Mouse (Mus musculus) stomach, embryonic 15.5 days (tissue): Measurements from ENCODE around the gene Ccl17. TPM values are rescaled to one million over a fixed set of nuclear protein-coding genes. Genes with fewer than 3 reads are reported as not detected.

ENCODE experiments used
- ATAC-seq: fragments of 200-750 bp; cut with Nextera tagmentation; 2 replicates; pipeline ENCODE4 v1.8.0; 2017; ENCODE audit warnings: low read depth, moderate number of reproducible peaks, moderate TSS enrichment; ENCODE audit not compliant: insufficient read depth, low FRiP score
- H3K27ac ChIP-seq: fragments of 300-500 bp; sonication (generic); 2 replicates; pipeline ENCODE4 v1.5.1; 2015; ENCODE audit warnings: mild to moderate bottlenecking, inconsistent platforms
- H3K27me3 ChIP-seq: fragments of 300-500 bp; sonication (generic); replicated peaks from 2 replicates; pipeline ENCODE4 v1.6.1; 2015; ENCODE audit warnings: inconsistent platforms
- H3K36me3 ChIP-seq: fragments of 300-500 bp; sonication (generic); 2 replicates; pipeline ENCODE4 v1.6.1; 2015; ENCODE audit warnings: inconsistent platforms
- H3K4me1 ChIP-seq: fragments of 300-500 bp; sonication (generic); 2 replicates; pipeline ENCODE4 v1.6.1; 2015; ENCODE audit warnings: inconsistent platforms
- H3K4me2 ChIP-seq: fragments of 300-500 bp; sonication (generic); 2 replicates; pipeline ENCODE4 v1.6.1; 2015; ENCODE audit warnings: mild to moderate bottlenecking, inconsistent platforms
- H3K4me3 ChIP-seq: fragments of 300-500 bp; sonication (generic); replicated peaks from 2 replicates; pipeline ENCODE4 v1.5.1; 2015; ENCODE audit warnings: inconsistent platforms
- H3K9ac ChIP-seq: fragments of 300-500 bp; sonication (generic); 2 replicates; pipeline ENCODE4 v1.6.1; 2015; ENCODE audit warnings: inconsistent platforms
- H3K9me3 ChIP-seq: fragments of 300-500 bp; sonication (generic); 2 replicates; pipeline ENCODE4 v1.6.1; 2016; ENCODE audit warnings: inconsistent platforms
- WGBS: fragments of 180-500 bp; shearing (Covaris S2); methylation state at CpG from one replicate; pipeline ENCODE4 v1.1.7; 2015; 5-methylcytosine and 5-hydroxymethylcytosine counted together
- polyA plus RNA-seq: library from polyadenylated mRNA; unstranded; fragments of >200 nt; fragmentation: Nextera tagmentation; extraction: Ambion mirVana; gene quantifications from 2 replicates; pipeline ENCODE4 v1.2.1, GENCODE M21; 2015

Gene Ccl17
- polyA plus RNA-seq, 1 experiment from 2014 or later, result not detected

GRCm38 (mm10) chr8:94794782-94795181, 15.5 kb upstream of the Ccl17 start:
- Histone ChIP-seq H3K9me3 (no peaks in the 10 kb centered on the region), H3K9ac (no peak overlapping the region), H3K27ac (no peak overlapping the region), H3K36me3 (no peaks in the 10 kb centered on the region), H3K27me3 (no peaks in the 10 kb centered on the region), H3K4me1 (no peaks in the 10 kb centered on the region), H3K4me3 (no peak overlapping the region), H3K4me2 (no peak overlapping the region)
- 85% methylated on average over 2 of the region's 2 CpGs for WGBS
- no peak for ATAC-seq

DNA sequence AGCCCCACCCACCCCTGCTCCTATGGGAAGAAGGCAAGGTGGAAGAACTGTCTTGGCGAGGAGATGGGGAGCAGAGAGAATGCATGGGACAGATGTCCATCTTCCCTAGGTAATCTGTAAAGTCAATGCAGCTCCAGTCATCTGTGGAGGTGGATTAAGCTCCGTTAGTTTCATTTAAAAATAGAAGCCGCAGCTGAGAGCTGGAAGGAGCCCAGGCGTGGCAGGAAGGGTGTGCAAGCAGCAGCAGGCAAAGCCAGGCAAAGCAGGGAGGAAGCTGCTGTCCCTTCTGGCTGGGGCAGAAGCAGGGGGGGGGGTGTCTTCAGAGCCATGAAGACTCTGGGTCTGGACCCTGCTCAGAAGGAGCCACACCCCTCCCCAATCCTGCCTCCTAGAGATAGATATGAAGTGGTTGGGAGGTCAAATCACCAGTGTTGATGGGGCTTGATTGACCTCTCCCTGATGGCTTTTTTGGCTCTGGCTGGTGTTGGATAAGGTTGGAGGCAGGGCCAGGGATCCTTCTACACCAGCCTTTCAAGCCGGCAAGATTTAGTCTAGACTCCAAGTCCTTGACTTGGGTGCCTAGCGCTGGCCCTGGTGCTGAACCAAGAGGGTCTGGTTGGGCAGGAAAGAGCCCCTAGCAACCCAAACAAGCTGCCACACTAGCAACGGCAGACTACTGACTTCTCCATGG, 9.8 kb upstream of the Ccl17 start:
- WGBS, result 54% methylated on average over 7 of the region's 7 CpGs

GRCm38 (mm10) chr8:94801293-94802095, 8.8 kb upstream of the Ccl17 start:
- no peak for ATAC-seq
- Histone ChIP-seq H3K36me3 (no peaks in the 10 kb centered on the region), H3K9me3 (no peaks in the 10 kb centered on the region), H3K4me2 (no peak overlapping the region), H3K27me3 (no peaks in the 10 kb centered on the region), H3K27ac (no peak overlapping the region), H3K4me1 (no peaks in the 10 kb centered on the region), H3K4me3 (no peak overlapping the region), H3K9ac (no peak overlapping the region)
- WGBS, result 37% methylated on average over 14 of the region's 14 CpGs

More for the DNA sequence above, 9.8 kb upstream of the Ccl17 start:
- H3K27me3 ChIP-seq, result no peaks in the 10 kb centered on the region
- ATAC-seq, result no peak
- no peak overlapping the region for H3K4me2 ChIP-seq
- H3K4me1 ChIP-seq, result no peaks in the 10 kb centered on the region
- no peak overlapping the region for H3K9ac ChIP-seq
- no peaks in the 10 kb centered on the region for H3K9me3 ChIP-seq
- H3K27ac ChIP-seq, result no peak overlapping the region
- H3K36me3 ChIP-seq, result no peaks in the 10 kb centered on the region
- H3K4me3 ChIP-seq, result no peak overlapping the region

DNA sequence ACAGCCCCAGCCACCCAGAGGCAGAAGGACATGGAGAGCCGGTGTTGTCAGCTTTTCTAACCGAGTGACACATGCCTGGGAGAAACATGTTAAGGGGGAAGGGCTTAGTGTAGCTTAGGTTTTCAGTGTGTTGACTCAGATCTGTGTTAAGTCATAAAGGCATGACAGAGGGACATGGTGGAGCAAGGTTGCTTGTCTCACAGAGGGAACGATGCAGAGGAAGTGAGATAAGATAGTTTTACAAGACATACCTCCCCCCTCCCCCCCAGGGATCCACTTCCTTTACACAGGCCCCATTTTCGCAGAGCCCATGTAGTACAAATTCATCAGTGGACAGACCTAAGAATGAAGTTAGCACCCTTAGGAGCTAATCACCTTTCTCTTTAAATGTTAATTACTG, 7.9 kb upstream of the Ccl17 start:
- H3K36me3 ChIP-seq, result no peaks in the 10 kb centered on the region
- no peak for ATAC-seq
- no peak overlapping the region for H3K4me3 ChIP-seq
- H3K4me2 ChIP-seq, result no peak overlapping the region
- no peaks in the 10 kb centered on the region for H3K27me3 ChIP-seq
- no peaks in the 10 kb centered on the region for H3K4me1 ChIP-seq
- 66% methylated on average over 4 of the region's 4 CpGs for WGBS
- H3K9me3 ChIP-seq, result no peaks in the 10 kb centered on the region
- H3K27ac ChIP-seq, result no peak overlapping the region
- H3K9ac ChIP-seq, result no peak overlapping the region

DNA sequence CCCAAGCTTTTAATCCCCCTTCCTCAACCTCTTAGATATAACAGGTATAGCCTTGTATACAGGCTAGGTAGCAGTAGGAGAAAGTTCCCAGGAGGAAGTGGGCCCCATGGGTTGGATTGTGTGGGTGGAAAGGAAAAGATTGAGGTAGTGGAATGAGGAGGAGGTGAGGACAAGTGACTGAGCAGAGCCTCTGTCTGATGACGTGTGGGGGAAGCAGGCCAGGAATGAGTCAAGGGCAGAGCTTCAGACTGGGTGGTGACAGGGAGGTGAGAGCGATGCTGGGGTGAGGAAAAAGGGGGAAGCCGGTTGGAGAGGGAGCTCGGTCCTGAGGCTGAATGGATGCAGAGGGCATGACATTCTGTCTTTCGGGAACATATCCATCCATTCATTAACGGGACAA, 6.7 kb upstream of the Ccl17 start:
- Histone ChIP-seq H3K4me2 (no peak overlapping the region), H3K9me3 (no peaks in the 10 kb centered on the region), H3K36me3 (no peaks in the 10 kb centered on the region), H3K27ac (no peak overlapping the region), H3K9ac (no peak overlapping the region), H3K27me3 (no peaks in the 10 kb centered on the region), H3K4me1 (no peaks in the 10 kb centered on the region), H3K4me3 (no peak overlapping the region)
- ATAC-seq, result no peak
- WGBS, result 66% methylated on average over 6 of the region's 6 CpGs

- WGBS, result 61% methylated on average over 10 of the region's 10 CpGs
- Histone ChIP-seq H3K4me2 (no peak overlapping the region), H3K9ac (no peak overlapping the region), H3K27me3 (no peaks in the 10 kb centered on the region), H3K36me3 (no peaks in the 10 kb centered on the region), H3K27ac (no peak overlapping the region), H3K9me3 (no peaks in the 10 kb centered on the region), H3K4me1 (no peaks in the 10 kb centered on the region), H3K4me3 (no peak overlapping the region)
- ATAC-seq, result no peak
Measured at GRCm38 (mm10) chr8:94804546-94805340, 5.5 kb upstream of the Ccl17 start.

DNA sequence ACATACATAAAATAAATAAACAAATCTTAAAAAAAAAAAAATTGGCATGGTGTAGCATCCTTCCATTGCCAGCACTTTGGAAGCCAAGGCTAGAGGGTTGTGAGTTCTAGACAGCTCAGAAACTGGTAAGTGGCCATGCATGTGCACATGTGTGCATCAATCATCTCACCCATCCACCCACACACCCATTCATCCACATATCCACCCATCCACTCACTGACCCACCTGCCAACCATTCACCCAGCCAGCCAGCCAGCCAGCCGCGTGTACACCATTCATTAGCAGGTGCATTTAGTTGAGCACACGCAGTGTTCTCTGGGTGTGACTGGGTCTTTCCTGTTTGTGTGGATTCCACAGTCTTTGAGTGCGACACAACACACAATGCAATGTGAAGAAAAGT, 4.4 kb upstream of the Ccl17 start:
- H3K36me3 ChIP-seq, result no peaks in the 10 kb centered on the region
- no peak for ATAC-seq
- H3K4me2 ChIP-seq, result no peak overlapping the region
- no peaks in the 10 kb centered on the region for H3K27me3 ChIP-seq
- H3K4me1 ChIP-seq, result no peaks in the 10 kb centered on the region
- no peak overlapping the region for H3K27ac ChIP-seq
- no peak overlapping the region for H3K9ac ChIP-seq
- no peaks in the 10 kb centered on the region for H3K9me3 ChIP-seq
- WGBS, result 69% methylated on average over 4 of the region's 4 CpGs
- H3K4me3 ChIP-seq, result no peak overlapping the region

GRCm38 (mm10) chr8:94807506-94807905, 2.7 kb upstream of the Ccl17 start:
- no peaks in the 10 kb centered on the region for H3K27me3 ChIP-seq
- WGBS, result 65% methylated on average over 7 of the region's 7 CpGs
- H3K27ac ChIP-seq, result no peak overlapping the region
- H3K4me1 ChIP-seq, result 0 out of 2 replicates have a peak, but pooled peaks cover under 1% of the 10 kb centered on the region
- no peaks in the 10 kb centered on the region for H3K9me3 ChIP-seq
- no peaks in the 10 kb centered on the region for H3K36me3 ChIP-seq
- no peak for ATAC-seq
- no peak overlapping the region for H3K9ac ChIP-seq
- H3K4me3 ChIP-seq, result no peak overlapping the region
- H3K4me2 ChIP-seq, result no peak overlapping the region

DNA sequence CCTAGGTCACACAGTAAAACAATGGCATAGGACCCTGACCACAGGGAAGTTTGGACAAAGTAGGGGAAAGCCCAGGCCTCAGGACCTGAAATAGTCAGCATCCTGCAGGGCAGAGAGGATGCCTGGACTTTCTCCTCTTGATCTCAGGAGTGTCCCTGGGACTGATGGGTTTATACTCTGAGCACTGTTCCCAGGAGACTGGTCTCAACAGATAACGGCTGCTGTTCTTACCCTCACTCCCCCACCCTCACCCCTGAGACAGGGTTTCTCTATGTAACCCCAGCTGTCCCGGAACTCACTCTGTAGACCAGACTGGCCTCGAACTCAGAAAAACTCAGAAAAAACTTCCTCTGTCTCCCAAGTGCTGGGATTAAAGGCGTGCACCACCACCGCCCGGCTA, 1.9 kb upstream of the Ccl17 start:
- no peaks in the 10 kb centered on the region for H3K27me3 ChIP-seq
- H3K9me3 ChIP-seq, result no peaks in the 10 kb centered on the region
- H3K4me2 ChIP-seq, result no peak overlapping the region
- H3K36me3 ChIP-seq, result no peaks in the 10 kb centered on the region
- no peak overlapping the region for H3K27ac ChIP-seq
- ATAC-seq, result no peak
- H3K9ac ChIP-seq, result no peak overlapping the region
- 72% methylated on average over 6 of the region's 6 CpGs for WGBS
- H3K4me1 ChIP-seq, result 0 out of 2 replicates have a peak, but pooled peaks cover 3% of the 10 kb centered on the region
- H3K4me3 ChIP-seq, result no peak overlapping the region

DNA sequence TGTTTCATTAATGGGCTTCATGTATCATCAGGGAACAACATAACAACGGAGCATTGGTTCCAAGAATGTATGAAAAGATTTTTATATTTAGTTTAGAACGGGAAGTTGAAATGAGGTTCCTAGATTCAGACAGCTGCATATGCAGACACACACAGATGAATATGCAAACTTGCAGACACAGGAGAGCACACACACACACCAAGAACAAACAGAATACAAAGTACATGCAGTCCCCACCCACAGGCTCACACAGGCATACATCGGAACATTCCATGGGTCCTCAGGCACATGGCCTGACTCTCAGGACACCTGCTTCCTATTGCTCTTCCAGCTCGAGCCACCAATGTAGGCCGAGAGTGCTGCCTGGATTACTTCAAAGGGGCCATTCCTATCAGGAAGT, 602 bp downstream of the Ccl17 start:
- H3K4me3 ChIP-seq, result no peak overlapping the region

GRCm38 (mm10) chr8:94811654-94812053, 1.4 kb downstream of the Ccl17 start:
- Histone ChIP-seq H3K4me3 (no peak overlapping the region), H3K27ac (no peak overlapping the region), H3K36me3 (no peaks in the 10 kb centered on the region), H3K4me1 (0 out of 2 replicates have a peak, but pooled peaks cover 3% of the 10 kb centered on the region), H3K27me3 (no peaks in the 10 kb centered on the region), H3K9me3 (no peaks in the 10 kb centered on the region), H3K4me2 (no peak overlapping the region), H3K9ac (no peak overlapping the region)
- 65% methylated on average over 6 of the region's 6 CpGs for WGBS
- no peak for ATAC-seq

More for the DNA sequence above, 602 bp downstream of the Ccl17 start:
- ATAC-seq, result no peak
- Histone ChIP-seq H3K4me2 (no peak overlapping the region), H3K36me3 (no peaks in the 10 kb centered on the region), H3K9me3 (no peaks in the 10 kb centered on the region), H3K4me1 (0 out of 2 replicates have a peak, but pooled peaks cover 3% of the 10 kb centered on the region), H3K9ac (no peak overlapping the region), H3K27ac (no peak overlapping the region), H3K27me3 (no peaks in the 10 kb centered on the region)
- 71% methylated on average over 5 of the region's 5 CpGs for WGBS
